21 mouse cellular contexts compared by ENCODE assay signal in genomic region chr11:67597388-67597787, GRCm38 (mm10).
DNase-seq lines count a peak whose midpoint lies in the region; ATAC-seq and TF ChIP-seq lines count a peak whose summit lies in the region.
"Had no signal": no experiment of that assay in that cellular context is flagged by ENCODE, and none has a peak within 500 bp of the region (broad histone marks: within the 10 kb centered on the region; RNA-seq: fewer than 3 reads in every experiment).

No protein-coding gene starts in this region.

- WGBS in forebrain, postnatal 0 days, result 35% methylated on average over 7 of the region's 7 CpGs

- no peaks in the 10 kb centered on the region for H3K9me3 ChIP-seq in forebrain, postnatal 0 days (ENCODE audit: low read length)
- H3K9me3 ChIP-seq: embryonic facial prominence, embryonic 15.5 days; intestine, embryonic 15.5 days; limb, embryonic 10.5 days; midbrain, embryonic 10.5 days had no signal

- H3K36me3 ChIP-seq in forebrain, postnatal 0 days (ENCODE audit: insufficient read depth), result no peaks in the 10 kb centered on the region
- H3K36me3 ChIP-seq: embryonic facial prominence, embryonic 15.5 days; heart, embryonic 12.5 days; intestine, embryonic 15.5 days; limb, embryonic 10.5 days; midbrain, embryonic 10.5 days had no signal

- peak overlapping the region; percentile 50 for H3K4me2 ChIP-seq in forebrain, postnatal 0 days (ENCODE audit: low read depth)
- H3K4me2 ChIP-seq: embryonic facial prominence, embryonic 15.5 days; heart, embryonic 12.5 days; hindbrain, embryonic 14.5 days; intestine, embryonic 15.5 days; liver, embryonic 11.5 days had no signal

- peak overlapping the region; percentile 98 for H3K27ac ChIP-seq in left cerebral cortex, adult 2 months
- peak overlapping the region; percentile 94 for H3K27ac ChIP-seq in forebrain, postnatal 0 days (ENCODE audit: low read depth, low read length)
- H3K27ac ChIP-seq: embryonic facial prominence, embryonic 15.5 days; hindbrain, embryonic 14.5 days; intestine, embryonic 15.5 days; limb, embryonic 10.5 days; midbrain, embryonic 10.5 days had no signal

- H3K9ac ChIP-seq in forebrain, postnatal 0 days, result peak overlapping the region; percentile 61
- H3K9ac ChIP-seq: embryonic facial prominence, embryonic 15.5 days; heart, embryonic 12.5 days; hindbrain, embryonic 14.5 days; intestine, embryonic 15.5 days had no signal

- no peak for ATAC-seq in forebrain, postnatal 0 days
- ATAC-seq: intestine, embryonic 15.5 days had no signal

- DNase-seq in cerebellum, postnatal 14 days, result peak; percentile 26 to 55
- no peak for DNase-seq in cerebellum, adult 11 months
- DNase-seq in left cerebral cortex, adult 2 months (ENCODE audit: extremely low spot score in 1 of 2, low spot score in 2 of 2), result peak; percentile 64 to 67
- DNase-seq in left cerebral cortex, adult 8-10 months (ENCODE audit: low spot score in 2 of 2), result no peak
- peak; percentile 58 for DNase-seq in forebrain, postnatal 0 days
- DNase-seq in right cerebral cortex, postnatal 10 days (ENCODE audit: low spot score in 2 of 2), result peak; percentile 73 to 82
- DNase-seq in ovary, postnatal 14 days (ENCODE audit: low spot score), result no peak
- no peak for DNase-seq in heart, adult 9 months (ENCODE audit: low spot score in 2 of 2)
- DNase-seq: cerebellum, adult 18-20 months; gastrocnemius, postnatal 25 days; kidney, postnatal 4 days; lung, adult 2 months; lung, postnatal 4 days; thymus, adult 18-20 months had no signal

- peak overlapping the region; percentile 55 for H3K4me3 ChIP-seq in left cerebral cortex, adult 2 months
- peak overlapping the region; percentile 43 for H3K4me3 ChIP-seq in forebrain, postnatal 0 days (ENCODE audit: low read depth, low read length)
- H3K4me3 ChIP-seq: embryonic facial prominence, embryonic 15.5 days; heart, embryonic 12.5 days; intestine, embryonic 15.5 days; limb, embryonic 10.5 days; midbrain, embryonic 10.5 days had no signal

- no peak for TF ChIP-seq CTCF in left cerebral cortex, adult 2 months (IDR thresholded peaks at IDR 0.05)
- TF ChIP-seq CTCF in forebrain, postnatal 0 days (IDR thresholded peaks at IDR 0.05; ENCODE audit: low read depth), result no peak

- no peaks in the 10 kb centered on the region for H3K27me3 ChIP-seq in forebrain, postnatal 0 days (ENCODE audit: insufficient read depth, low read length)
- H3K27me3 ChIP-seq: embryonic facial prominence, embryonic 15.5 days; heart, embryonic 12.5 days; intestine, embryonic 15.5 days had no signal

- intact Hi-C loops in left cerebral cortex, adult 2 months (cut with DNase I), result loop anchor here (2.0 to 5.0 kb wide), 4 partner anchors 45 to 70 kb away; no protein-coding TSS in a partner anchor

- H3K4me1 ChIP-seq in forebrain, postnatal 0 days (ENCODE audit: insufficient read depth), result peaks cover 32% of the 10 kb centered on the region
- H3K4me1 ChIP-seq: heart, embryonic 12.5 days; intestine, embryonic 15.5 days had no signal

Comparison
In these comparisons a context has a peak if more than half of its experiments do, and no peak if none do; other contexts are left out.
1. DNase-seq: peak in cerebellum, postnatal 14 days (2 of 2), left cerebral cortex, adult 2 months (2 of 2), forebrain, postnatal 0 days (single experiment) and right cerebral cortex, postnatal 10 days (2 of 2); none in cerebellum, adult 11 months (single experiment), left cerebral cortex, adult 8-10 months (0 of 2), ovary, postnatal 14 days (single experiment) and heart, adult 9 months (0 of 2).